Mouse (Mus musculus): ENCODE measurements around the gene 1700029J07Rik. TPM values are rescaled to one million over a fixed set of nuclear protein-coding genes. Genes with fewer than 3 reads are reported as not detected.
A peak's percentile ranks its signal among the peaks of the same experiment; 100 is the strongest.

Gene 1700029J07Rik
- 1.3 and 1.5 TPM in 2 replicates for polyA plus RNA-seq (2015; fragmentation: Nextera tagmentation; extraction: Ambion mirVana)

- peak; percentile 98 for DNase-seq (ENCODE audit: low spot score)
Observed at GRCm38 (mm10) chr8:45975126-45975836, at the start of gene 1700029J07Rik, which contains the start of gene Ufsp2. Gene 1700029J07Rik, minus strand, starts transcription at chr8:45975252. Gene Ufsp2, plus strand, starts transcription at chr8:45975528.

GRCm38 (mm10) chr8:46024392-46024791 lies 49.3 kb upstream of the 1700029J07Rik start:
- DNase-seq (ENCODE audit: low spot score) = no peak

GRCm38 (mm10) chr8:46022758-46023157 lies 47.7 kb upstream of the 1700029J07Rik start:
- DNase-seq (ENCODE audit: low spot score) = no peak

GRCm38 (mm10) chr8:46022203-46022602 lies 47.2 kb upstream of the 1700029J07Rik start:
- DNase-seq (ENCODE audit: low spot score) = no peak

- DNase-seq (ENCODE audit: low spot score) = no peak
Observed at GRCm38 (mm10) chr8:46010746-46011680, 36.0 kb upstream of the 1700029J07Rik start.

GRCm38 (mm10) chr8:46010306-46010705 lies 35.3 kb upstream of the 1700029J07Rik start:
- DNase-seq (ENCODE audit: low spot score) = no peak

- DNase-seq (ENCODE audit: low spot score) = no peak
Observed at GRCm38 (mm10) chr8:46007050-46007672, 32.1 kb upstream of the 1700029J07Rik start.

GRCm38 (mm10) chr8:46005596-46005995 lies 30.5 kb upstream of the 1700029J07Rik start, which contains the start of gene Ankrd37:
Gene Ankrd37, minus strand, starts transcription at chr8:46005707.
- DNase-seq (ENCODE audit: low spot score) = no peak

GRCm38 (mm10) chr8:45999784-46000705 lies 25.0 kb upstream of the 1700029J07Rik start:
- peak; percentile 97 for DNase-seq (ENCODE audit: low spot score)

GRCm38 (mm10) chr8:45999138-45999783 lies 24.2 kb upstream of the 1700029J07Rik start, which contains the start of gene Lrp2bp:
Gene Lrp2bp, plus strand, starts transcription at chr8:45999303.
- no peak for DNase-seq (ENCODE audit: low spot score)

GRCm38 (mm10) chr8:45998228-45998627 lies 23.2 kb upstream of the 1700029J07Rik start:
- DNase-seq (ENCODE audit: low spot score) = no peak

- no peak for DNase-seq (ENCODE audit: low spot score)
Observed at GRCm38 (mm10) chr8:45995576-45995975, 20.5 kb upstream of the 1700029J07Rik start.

GRCm38 (mm10) chr8:45994111-45994510 lies 19.1 kb upstream of the 1700029J07Rik start:
- peak; percentile 34 for DNase-seq (ENCODE audit: low spot score)

GRCm38 (mm10) chr8:45990631-45991310 lies 15.7 kb upstream of the 1700029J07Rik start:
- no peak for DNase-seq (ENCODE audit: low spot score)

GRCm38 (mm10) chr8:45988189-45988588 lies 13.1 kb upstream of the 1700029J07Rik start:
- no peak for DNase-seq (ENCODE audit: low spot score)

- no peak for DNase-seq (ENCODE audit: low spot score)
Observed at GRCm38 (mm10) chr8:45986665-45987064, 11.6 kb upstream of the 1700029J07Rik start.

- DNase-seq (ENCODE audit: low spot score) = no peak
Observed at GRCm38 (mm10) chr8:45975837-45976468, 901 bp upstream of the 1700029J07Rik start.

- DNase-seq (ENCODE audit: low spot score) = no peak
Observed at GRCm38 (mm10) chr8:45973988-45974505, 1.0 kb downstream of the 1700029J07Rik start.
